Mouse (Mus musculus) limb, embryonic 15.5 days (tissue): ENCODE data around the gene Olfr1356. TPM values are rescaled to one million over a fixed set of nuclear protein-coding genes. Genes with fewer than 3 reads are reported as not detected.
"Not testable (repeated sequence)": the region's sequence is repeated elsewhere in the genome, so short reads cannot be mapped to it uniquely, and the experiment has no call there.

Experiments used
- ATAC-seq: fragments of 200-750 bp; cut with Nextera tagmentation; 2 replicates; pipeline ENCODE4 v1.8.0; 2017; ENCODE audit warnings: low read depth, moderate TSS enrichment; ENCODE audit not compliant: insufficient number of reproducible peaks, low FRiP score, low TSS enrichment
- H3K27ac ChIP-seq: fragments of 300-500 bp; sonication (generic); 2 replicates; pipeline ENCODE4 v1.5.1; 2015; ENCODE audit warnings: moderate library complexity, mild to moderate bottlenecking, inconsistent platforms
- H3K27me3 ChIP-seq: fragments of 300-500 bp; sonication (generic); 2 replicates; pipeline ENCODE4 v1.6.1; 2015; ENCODE audit warnings: inconsistent platforms
- H3K36me3 ChIP-seq: fragments of 300-500 bp; sonication (generic); 2 replicates; pipeline ENCODE4 v1.6.1; 2015; ENCODE audit warnings: inconsistent platforms
- H3K4me1 ChIP-seq: fragments of 300-500 bp; sonication (generic); 2 replicates; pipeline ENCODE4 v1.6.1; 2015; ENCODE audit warnings: inconsistent platforms
- H3K4me2 ChIP-seq: fragments of 300-500 bp; sonication (generic); 2 replicates; pipeline ENCODE4 v1.6.1; 2015; ENCODE audit warnings: mild to moderate bottlenecking, inconsistent platforms
- H3K4me3 ChIP-seq: fragments of 300-500 bp; sonication (generic); 2 replicates; pipeline ENCODE4 v1.5.1; 2015; ENCODE audit warnings: mild to moderate bottlenecking, inconsistent platforms
- H3K9ac ChIP-seq: fragments of 300-500 bp; sonication (generic); 2 replicates; pipeline ENCODE4 v1.6.1; 2015; ENCODE audit warnings: inconsistent platforms
- H3K9me3 ChIP-seq: fragments of 300-500 bp; sonication (generic); 2 replicates; pipeline ENCODE4 v1.6.1; 2016; ENCODE audit warnings: inconsistent platforms
- WGBS: fragments of 180-500 bp; shearing (Covaris S2); methylation state at CpG from one replicate; pipeline ENCODE4 v1.1.7; 2015; 5-methylcytosine and 5-hydroxymethylcytosine counted together
- polyA plus RNA-seq: library from polyadenylated mRNA; unstranded; fragments of >200 nt; fragmentation: Nextera tagmentation; extraction: Ambion mirVana; gene quantifications from 2 replicates; pipeline ENCODE4 v1.2.1, GENCODE M21; 2015

Gene Olfr1356
- not detected in 2 replicates for polyA plus RNA-seq

DNA sequence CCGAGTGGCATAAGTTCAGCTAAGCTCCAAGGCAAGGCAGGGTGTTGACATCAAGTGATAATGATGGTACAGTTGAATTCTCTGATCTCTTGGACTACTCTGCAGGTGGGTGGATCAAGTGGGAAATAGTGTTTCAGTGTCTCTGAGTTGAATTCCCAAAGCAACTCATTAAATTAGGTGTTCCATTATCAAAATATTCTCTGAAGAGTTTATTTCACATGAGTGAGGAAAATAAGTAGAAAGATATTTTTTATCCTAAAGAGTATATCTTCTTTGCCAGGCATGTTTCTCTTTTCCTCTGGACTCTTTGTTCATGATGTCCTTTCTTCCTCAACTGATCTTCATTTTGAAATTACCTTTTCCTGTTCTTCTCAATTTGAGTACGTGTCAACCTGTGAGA, at the start of gene Olfr1356:
TSS of gene Olfr1356 (minus strand) at position 101 of the 400 bp plus-strand sequence.
- H3K4me2 ChIP-seq: no peak within 1 kb of the TSS
- H3K9me3 ChIP-seq: no peaks in the 10 kb centered on the region
- ATAC-seq: no peak
- WGBS: 84% methylated on average over 2 of the region's 2 CpGs
- H3K4me1 ChIP-seq: no peaks in the 10 kb centered on the region
- H3K36me3 ChIP-seq: no peaks in the 10 kb centered on the region
- H3K4me3 ChIP-seq: no peak within 1 kb of the TSS
- no peak within 1 kb of the TSS for H3K27ac ChIP-seq
- no peaks in the 10 kb centered on the region for H3K27me3 ChIP-seq
- H3K9ac ChIP-seq: no peak within 1 kb of the TSS

DNA sequence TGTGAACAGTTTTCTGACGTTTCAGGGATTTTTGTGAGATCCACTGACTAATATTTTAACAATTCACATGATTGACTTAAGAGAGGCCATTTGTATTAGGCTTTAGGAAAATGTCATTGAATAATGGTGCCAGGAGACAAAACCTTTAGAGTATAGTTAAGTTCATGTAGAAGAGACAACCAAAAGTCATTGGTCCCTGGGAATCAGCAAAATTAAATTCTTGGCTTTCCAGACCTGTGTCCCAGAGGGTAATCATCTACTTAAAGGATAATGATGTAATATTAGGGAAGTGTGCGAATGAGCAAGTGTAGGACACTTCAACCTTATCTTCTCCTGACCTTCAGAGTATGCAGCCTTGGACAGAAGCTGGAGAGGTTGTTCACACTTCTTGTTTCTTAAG, 23.3 kb upstream of the Olfr1356 start, which contains the start of gene Olfr1355:
TSS of gene Olfr1355 (plus strand) at position 301 of the 400 bp plus-strand sequence.
- Histone ChIP-seq H3K4me1 (no peaks in the 10 kb centered on the region), H3K9ac (no peak within 1 kb of the TSS), H3K9me3 (no peaks in the 10 kb centered on the region), H3K27me3 (no peaks in the 10 kb centered on the region), H3K27ac (no peak within 1 kb of the TSS), H3K36me3 (no peaks in the 10 kb centered on the region), H3K4me2 (no peak within 1 kb of the TSS), H3K4me3 (no peak within 1 kb of the TSS)
- ATAC-seq: no peak
- 53% methylated on average over 2 of the region's 2 CpGs for whole genome bisulfite sequencing

DNA sequence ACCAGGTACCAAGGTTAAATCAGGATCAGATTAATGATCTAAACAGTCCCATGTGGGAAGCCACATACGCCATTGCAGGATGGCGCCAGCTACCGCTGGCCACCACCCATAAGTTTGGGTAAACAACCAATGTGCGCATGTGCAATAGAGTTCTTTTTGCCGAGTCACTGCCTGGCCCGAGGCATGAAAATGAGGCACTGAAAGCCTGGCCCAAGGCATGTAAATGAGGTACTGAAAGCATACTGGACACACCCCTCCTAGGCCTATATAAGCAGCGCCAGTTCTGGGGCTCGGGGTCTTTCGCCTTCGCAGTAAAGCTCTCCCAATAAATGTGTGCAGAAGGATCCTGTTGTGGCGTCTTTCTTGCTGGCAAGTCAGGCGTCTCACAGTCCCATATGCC, 11.5 kb downstream of the Olfr1356 start:
- WGBS: 85% methylated on average over 12 of the region's 12 CpGs
- H3K4me2 ChIP-seq: not testable (repeated sequence)

DNA sequence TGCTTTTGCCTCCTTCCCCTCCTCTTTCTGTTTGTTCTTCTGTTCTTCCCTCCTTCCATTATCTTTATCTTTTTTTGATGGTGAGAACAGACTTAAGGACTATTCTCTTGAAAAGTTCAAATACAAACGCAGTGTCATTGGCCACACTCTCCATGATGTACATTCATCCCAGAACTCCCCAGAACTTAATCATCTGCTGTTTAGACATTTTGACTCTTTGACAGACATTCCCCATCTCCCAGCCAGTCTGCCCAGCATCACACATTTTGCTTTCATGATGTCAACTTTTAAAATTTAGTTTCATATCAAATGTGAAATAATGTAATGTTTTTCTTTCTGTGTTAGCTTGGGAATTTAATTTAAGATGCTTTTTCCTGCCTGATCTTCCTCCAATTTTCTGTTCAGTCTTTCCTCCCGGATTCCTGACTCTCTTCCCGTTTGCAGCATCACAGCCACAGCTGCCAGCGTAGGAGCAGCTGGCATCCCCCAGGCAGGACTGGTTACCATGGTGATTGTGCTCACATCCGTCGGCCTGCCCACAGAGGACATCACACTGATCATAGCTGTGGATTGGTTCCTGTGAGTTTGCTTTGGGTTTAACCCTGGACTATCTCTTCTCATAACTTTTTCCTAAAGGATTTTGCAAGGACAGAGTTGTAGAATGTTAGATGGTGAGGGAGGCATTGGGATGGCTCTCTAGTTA, 39.5 kb downstream of the Olfr1356 start:
- Histone ChIP-seq H3K27me3 (no peaks in the 10 kb centered on the region), H3K4me3 (no peak overlapping the region), H3K36me3 (no peaks in the 10 kb centered on the region), H3K9ac (no peak overlapping the region), H3K27ac (no peak overlapping the region), H3K4me1 (no peaks in the 10 kb centered on the region), H3K9me3 (no peaks in the 10 kb centered on the region), H3K4me2 (no peak overlapping the region)
- no peak for ATAC-seq
- 51% methylated on average over 6 of the region's 6 CpGs for WGBS

More for the DNA sequence above, 11.5 kb downstream of the Olfr1356 start:
- not testable (repeated sequence) for H3K27me3 ChIP-seq, H3K4me3 ChIP-seq, H3K27ac ChIP-seq, H3K9ac ChIP-seq, ATAC-seq, H3K36me3 ChIP-seq, H3K9me3 ChIP-seq, H3K4me1 ChIP-seq

DNA sequence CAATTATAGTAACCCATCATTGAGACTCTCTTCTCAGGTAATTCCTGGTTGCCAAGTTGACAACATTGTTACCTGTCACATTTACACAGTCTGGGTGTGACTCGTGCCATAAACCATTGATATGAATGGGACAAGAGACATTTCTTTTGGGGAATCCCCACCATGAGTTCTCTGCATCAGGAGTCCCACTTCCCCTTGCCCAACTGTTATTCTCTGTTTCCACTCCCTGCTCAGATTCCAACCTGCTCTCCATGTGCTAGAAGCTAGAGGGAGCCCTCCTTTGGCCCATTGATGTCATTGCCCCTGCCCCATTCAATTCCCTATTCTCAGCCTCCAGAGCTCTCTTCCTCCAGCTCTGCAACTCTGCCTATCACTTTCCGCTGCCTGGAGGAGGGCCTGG, 50.5 kb downstream of the Olfr1356 start:
- Histone ChIP-seq H3K4me3 (no peak overlapping the region), H3K9ac (no peak overlapping the region), H3K4me1 (no peaks in the 10 kb centered on the region), H3K36me3 (no peaks in the 10 kb centered on the region), H3K4me2 (no peak overlapping the region), H3K27ac (no peak overlapping the region), H3K9me3 (no peaks in the 10 kb centered on the region), H3K27me3 (no peaks in the 10 kb centered on the region)
- no peak for ATAC-seq
- 86% methylated on average over 2 of the region's 2 CpGs for WGBS

Other genes starting within 250 kb of the Olfr1356 start
- gene Olfr1357, start 234.1 kb downstream of the Olfr1356 start, polyA plus RNA-seq: not detected in 2 replicates
- gene Casp14, start 133.9 kb downstream of the Olfr1356 start, polyA plus RNA-seq: 36.7 and 45.6 TPM in 2 replicates
- 0.10 and 0.14 TPM in 2 replicates for gene Ccdc105, start 99.1 kb downstream of the Olfr1356 start, polyA plus RNA-seq
- 0.82 and 1.0 TPM in 2 replicates for gene Slc1a6, start 71.7 kb downstream of the Olfr1356 start, polyA plus RNA-seq
- gene Olfr1355, start 23.4 kb upstream of the Olfr1356 start, polyA plus RNA-seq: not detected in 2 replicates
- gene Olfr1354, start 61.0 kb upstream of the Olfr1356 start, polyA plus RNA-seq: not detected in 2 replicates
- not detected in 2 replicates for gene Olfr8, start 98.5 kb upstream of the Olfr1356 start, polyA plus RNA-seq
- gene Olfr1353, start 111.1 kb upstream of the Olfr1356 start, polyA plus RNA-seq: not detected in 2 replicates
- not detected in 2 replicates for gene Olfr1352, start 128.9 kb upstream of the Olfr1356 start, polyA plus RNA-seq
- gene Olfr1351, start 160.3 kb upstream of the Olfr1356 start, polyA plus RNA-seq: not detected in 2 replicates
- not detected in 2 replicates for gene Olfr57, start 176.6 kb upstream of the Olfr1356 start, polyA plus RNA-seq
- gene 2610008E11Rik, start 245.4 kb upstream of the Olfr1356 start, polyA plus RNA-seq: 32.8 and 34.5 TPM in 2 replicates